ENCODE assay signal across 8 mouse cellular contexts in genomic region chr2:58357414-58358131, GRCm38 (mm10). TPM values are rescaled to one million over a fixed set of nuclear protein-coding genes. Genes with fewer than 3 reads are reported as not detected.
DNase-seq lines count a peak whose midpoint lies in the region; ATAC-seq and TF ChIP-seq lines count a peak whose summit lies in the region.

TSS of gene Acvr1c (minus strand) at chr2:58357895.

- H3K4me1 ChIP-seq in forebrain, embryonic 14.5 days (ENCODE audit: control insufficient read depth, insufficient read depth, low read length), result no peaks in the 10 kb centered on the region
- 0 out of 2 replicates have a peak, but pooled peaks cover 6% of the 10 kb centered on the region for H3K4me1 ChIP-seq in lung, embryonic 14.5 days (ENCODE audit: insufficient read depth)

- peak within 1 kb of the TSS; percentile 63 for H3K9ac ChIP-seq in forebrain, embryonic 14.5 days (ENCODE audit: low read length)
- peak within 1 kb of the TSS; percentile 34 for H3K9ac ChIP-seq in lung, embryonic 14.5 days

- H3K4me3 ChIP-seq in forebrain, embryonic 14.5 days (ENCODE audit: low read depth, low read length), result peak within 1 kb of the TSS; percentile 57
- peak within 1 kb of the TSS; percentile 53 for H3K4me3 ChIP-seq in lung, embryonic 14.5 days (ENCODE audit: low read depth, low read length)

- H3K9me3 ChIP-seq in forebrain, embryonic 14.5 days (replicated peaks; ENCODE audit: control insufficient read depth, low read length), result no peaks in the 10 kb centered on the region
- no peaks in the 10 kb centered on the region for H3K9me3 ChIP-seq in lung, embryonic 14.5 days (ENCODE audit: low read depth, low read length)

- no peaks in the 10 kb centered on the region for H3K36me3 ChIP-seq in forebrain, embryonic 14.5 days (ENCODE audit: control insufficient read depth, insufficient read depth, low read length)
- H3K36me3 ChIP-seq in lung, embryonic 14.5 days (ENCODE audit: insufficient read depth), result no peaks in the 10 kb centered on the region

- H3K27me3 ChIP-seq in forebrain, embryonic 14.5 days (replicated peaks; ENCODE audit: control insufficient read depth, insufficient read depth, low read length), result 0 out of 2 replicates have a peak, but pooled peaks cover 4% of the 10 kb centered on the region
- peaks cover 14% of the 10 kb centered on the region for H3K27me3 ChIP-seq in lung, embryonic 14.5 days (ENCODE audit: insufficient read depth, low read length)

- peak; percentile 9 for DNase-seq in ES-CJ7 (ENCODE audit: low read depth, low spot score)
- peak; percentile 20 for DNase-seq in c-Kit-positive CD71-negative TER-119-negative erythroid progenitor cells, embryonic 14.5 days (ENCODE audit: low read depth)
- peak; percentile 59 for DNase-seq in forebrain, embryonic 14.5 days (ENCODE audit: low spot score)
- DNase-seq in layer of hippocampus, adult 9-11 months, result peak; percentile 23
- DNase-seq in lung, embryonic 14.5 days, result peak; percentile 57
- DNase-seq in ovary, adult 18-20 months (ENCODE audit: low spot score), result peak; percentile 53
- DNase-seq in urinary bladder, adult 2 months (ENCODE audit: low spot score), result peak; percentile 49

- peak within 1 kb of the TSS; percentile 100 for H3K4me2 ChIP-seq in forebrain, embryonic 14.5 days (ENCODE audit: low read length)
- H3K4me2 ChIP-seq in lung, embryonic 14.5 days, result peak within 1 kb of the TSS; percentile 98

- WGBS in forebrain, embryonic 14.5 days, result 1% methylated on average over 63 of the region's 65 CpGs
- 1% methylated on average over 55 of the region's 65 CpGs for WGBS in lung, embryonic 14.5 days

- no peak within 1 kb of the TSS for H3K27ac ChIP-seq in forebrain, embryonic 14.5 days (ENCODE audit: low read depth, low read length)
- H3K27ac ChIP-seq in lung, embryonic 14.5 days (ENCODE audit: low read depth), result no peak within 1 kb of the TSS

- peak; percentile 84 for ATAC-seq in forebrain, embryonic 14.5 days
- peak; percentile 72 to 76 for ATAC-seq in hematopoietic stem cell, adult 5-6 weeks (replicated peaks in 1 of 2; ENCODE audit: insufficient read depth in 1 of 2, low FRiP score in 2 of 2, low TSS enrichment in 1 of 2, low read depth in 1 of 2, poor library complexity in 2 of 2, severe bottlenecking in 2 of 2)
- peak; percentile 93 for ATAC-seq in lung, embryonic 14.5 days (ENCODE audit: insufficient read depth)

- TF ChIP-seq CTCF in lung, embryonic 14.5 days (IDR thresholded peaks at IDR 0.05; ENCODE audit: low read depth), result no peak

RNA-seq across cellular contexts. Expression of gene Acvr1c, which starts in this region (rescaled TPM):
- polyA plus RNA-seq in forebrain, embryonic 14.5 days (2014; fragmentation: Nextera tagmentation; extraction: Ambion mirVana), result 1.1 and 1.2 TPM in 2 replicates
- total RNA-seq in hematopoietic stem cell, adult 5-6 weeks (2017), result not detected in 2 replicates
- polyA plus RNA-seq in lung, embryonic 14.5 days (2014; fragmentation: Nextera tagmentation; extraction: Ambion mirVana), result 0.67 and 1.1 TPM in 2 replicates
- polyA plus RNA-seq in urinary bladder, adult 2 months (2012; rRNA removed), result 0.46 and 0.58 TPM in 2 replicates

Comparison
In these comparisons a context has a peak if more than half of its experiments do, and no peak if none do; other contexts are left out.
1. Peak in ATAC-seq in hematopoietic stem cell, adult 5-6 weeks; RNA of the gene not detected or under 1 TPM.
2. Peak in DNase-seq in urinary bladder, adult 2 months; RNA of the gene not detected or under 1 TPM.
3. DNase-seq: peak in every context shown above with its lines; median percentile 59 in forebrain, embryonic 14.5 days; 57 in lung, embryonic 14.5 days; 53 in ovary, adult 18-20 months; 49 in urinary bladder, adult 2 months; 23 in layer of hippocampus, adult 9-11 months; 20 in c-Kit-positive CD71-negative TER-119-negative erythroid progenitor cells, embryonic 14.5 days; 9 in ES-CJ7.